Mouse (Mus musculus): Measurements from ENCODE around the gene Mrps31.

Mrps31 gene

DNA sequence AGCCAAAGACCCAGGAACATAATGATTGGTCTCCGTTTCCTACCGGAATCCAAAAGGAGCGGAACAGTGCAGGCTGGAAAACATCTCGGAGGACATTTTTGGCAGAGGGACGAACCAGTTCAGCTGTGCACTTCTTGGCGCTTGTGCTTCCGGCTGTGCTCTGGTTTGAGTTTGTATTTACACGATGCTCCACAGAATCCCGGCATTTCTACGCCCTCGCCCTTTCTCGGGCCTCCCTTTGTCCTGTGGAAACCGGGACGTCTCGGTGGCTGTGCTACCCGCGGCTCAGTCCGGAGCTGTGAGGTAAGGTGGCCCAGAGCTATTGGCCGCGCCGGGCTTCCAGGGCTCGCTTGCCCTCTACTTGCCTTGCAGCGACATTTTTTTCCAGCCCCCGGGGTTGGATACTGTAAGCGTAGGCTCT lies at the start of gene Mrps31:
Mrps31 (plus strand) TSS at position 80 of the 421 bp plus-strand sequence.
- peak; percentile 93 for DNase-seq

DNA sequence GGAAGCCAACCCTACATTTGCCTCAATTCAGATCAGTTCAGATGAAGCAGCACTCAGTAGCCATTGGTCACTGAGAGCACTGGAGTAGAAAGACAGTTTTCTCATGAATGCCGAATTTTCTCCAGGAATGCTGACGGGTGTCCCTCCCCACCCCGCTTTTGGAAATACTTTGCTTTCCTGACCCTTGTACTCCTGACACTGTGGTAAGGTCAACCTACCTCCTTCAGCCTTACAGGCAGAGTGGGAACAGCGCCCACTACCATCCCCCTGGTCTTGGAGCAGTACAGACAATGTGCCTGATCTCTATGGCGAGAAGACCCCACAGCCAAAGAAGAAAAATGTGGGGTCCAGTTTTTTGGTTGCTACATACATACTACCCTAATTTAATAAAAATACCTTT lies 34.9 kb upstream of the Mrps31 start:
- DNase-seq = no peak

DNA sequence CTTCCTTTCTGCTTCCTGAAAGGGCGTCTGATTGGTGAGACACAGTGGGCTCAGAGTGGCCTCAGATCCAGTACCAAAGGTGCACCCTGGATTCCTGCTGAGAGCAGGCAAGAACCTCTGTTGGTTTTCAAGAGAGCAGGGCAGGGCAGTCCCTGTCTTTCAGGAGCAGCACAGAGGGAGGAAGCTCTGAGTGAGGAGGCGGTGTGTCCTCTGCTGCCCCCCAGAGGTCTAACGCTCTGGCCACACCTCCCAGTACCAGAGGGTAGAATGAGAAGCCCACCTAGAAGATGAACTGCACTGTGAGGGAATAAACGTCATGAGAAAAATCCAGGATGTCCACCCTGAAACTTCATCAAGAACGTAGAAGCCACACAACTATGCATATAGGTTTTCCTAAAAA lies 34.3 kb upstream of the Mrps31 start:
- DNase-seq = peak; percentile 75

DNA sequence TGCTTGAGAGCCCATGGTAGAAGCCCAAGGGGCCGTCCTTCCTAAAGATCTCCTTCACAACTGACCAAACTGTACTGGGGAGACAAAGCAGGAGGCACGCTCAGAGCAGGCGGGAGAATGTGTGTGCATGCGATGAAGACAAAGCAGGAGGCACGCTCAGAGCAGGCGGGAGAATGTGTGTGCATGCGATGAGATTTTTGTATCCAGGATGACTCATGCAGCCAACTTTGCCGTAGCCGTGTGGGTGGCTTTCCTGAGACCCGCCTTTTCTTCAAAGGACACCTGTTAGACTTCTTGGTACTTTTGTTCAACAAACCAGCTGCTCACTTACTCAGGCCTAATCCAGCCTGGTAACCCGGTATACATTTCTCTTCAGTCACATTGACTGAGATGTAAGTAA lies 30.2 kb upstream of the Mrps31 start:
- no peak for DNase-seq

DNA sequence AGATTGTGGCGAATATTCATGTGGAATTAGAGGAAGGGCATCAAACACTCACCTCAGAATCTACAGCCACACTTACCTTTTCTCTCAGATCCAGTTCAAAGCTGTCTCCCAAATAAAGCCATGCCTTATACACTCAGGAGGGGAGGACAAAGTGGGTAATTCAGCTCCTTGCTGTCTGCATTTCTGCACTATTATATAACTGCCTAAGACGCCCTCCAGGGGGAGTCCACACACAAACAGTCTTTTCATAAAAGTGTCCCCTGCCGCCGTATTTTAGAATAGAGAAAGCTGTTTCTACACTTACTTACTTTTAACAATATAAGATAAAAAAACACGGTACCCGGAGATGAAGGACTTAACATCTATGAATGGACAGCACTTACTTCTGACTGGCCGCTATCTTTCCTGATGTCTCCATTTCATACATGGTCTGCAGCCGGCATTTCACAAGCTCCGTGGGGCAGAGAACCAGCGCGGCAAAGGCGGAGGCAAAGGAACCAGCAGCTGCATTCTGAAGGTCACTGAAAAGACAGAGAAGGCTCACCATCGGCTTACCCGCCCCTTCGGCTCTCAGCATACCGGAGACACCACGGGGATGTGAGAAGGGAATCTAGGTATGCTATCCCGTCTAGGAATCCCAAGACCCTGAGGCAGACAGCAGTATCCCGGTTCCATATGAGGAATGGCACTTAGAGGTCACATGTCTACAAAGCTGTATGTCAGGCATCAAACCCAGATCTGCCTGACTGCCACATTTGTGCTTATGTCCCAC lies 28.2 kb upstream of the Mrps31 start:
- no peak for DNase-seq

DNA sequence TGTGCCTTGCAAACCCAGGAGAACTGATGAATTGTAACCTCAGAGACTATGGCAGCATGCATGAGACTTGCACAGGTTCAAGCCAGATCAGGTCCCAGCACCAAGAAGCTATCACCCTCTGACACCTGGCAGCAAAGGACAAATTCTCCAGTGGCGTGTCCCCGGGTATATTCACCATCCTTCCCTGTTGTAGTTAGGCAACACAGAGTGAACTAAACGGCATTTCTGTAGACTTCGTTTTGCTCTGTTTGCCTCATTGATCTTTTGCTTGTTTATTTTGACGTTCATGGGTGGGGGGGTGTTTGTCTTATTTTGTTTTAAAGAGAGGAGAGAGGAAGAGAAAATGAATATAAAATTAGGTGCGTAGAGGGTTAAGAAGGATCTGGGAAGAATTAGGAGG lies 26.0 kb upstream of the Mrps31 start:
- DNase-seq = no peak

DNA sequence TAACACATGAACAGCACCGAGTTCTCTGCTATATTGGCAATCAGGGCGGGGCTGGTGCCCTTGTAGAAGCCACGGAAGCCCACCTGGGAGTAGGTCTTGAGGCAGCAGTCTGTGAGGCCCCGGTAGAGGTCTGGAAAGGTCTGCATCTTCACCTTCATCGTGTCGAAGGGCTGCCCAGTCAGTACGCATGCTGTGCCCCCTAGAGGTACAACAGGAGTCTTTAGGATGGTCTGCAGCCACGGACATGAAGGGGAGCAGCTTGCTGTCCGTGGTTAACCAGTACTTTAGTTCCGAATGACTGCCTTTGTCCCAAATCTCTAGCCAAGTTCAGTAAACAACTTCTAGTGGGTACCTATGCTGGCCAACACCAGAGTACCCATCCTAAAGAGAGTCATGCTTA lies 21.3 kb upstream of the Mrps31 start:
- no peak for DNase-seq

DNA sequence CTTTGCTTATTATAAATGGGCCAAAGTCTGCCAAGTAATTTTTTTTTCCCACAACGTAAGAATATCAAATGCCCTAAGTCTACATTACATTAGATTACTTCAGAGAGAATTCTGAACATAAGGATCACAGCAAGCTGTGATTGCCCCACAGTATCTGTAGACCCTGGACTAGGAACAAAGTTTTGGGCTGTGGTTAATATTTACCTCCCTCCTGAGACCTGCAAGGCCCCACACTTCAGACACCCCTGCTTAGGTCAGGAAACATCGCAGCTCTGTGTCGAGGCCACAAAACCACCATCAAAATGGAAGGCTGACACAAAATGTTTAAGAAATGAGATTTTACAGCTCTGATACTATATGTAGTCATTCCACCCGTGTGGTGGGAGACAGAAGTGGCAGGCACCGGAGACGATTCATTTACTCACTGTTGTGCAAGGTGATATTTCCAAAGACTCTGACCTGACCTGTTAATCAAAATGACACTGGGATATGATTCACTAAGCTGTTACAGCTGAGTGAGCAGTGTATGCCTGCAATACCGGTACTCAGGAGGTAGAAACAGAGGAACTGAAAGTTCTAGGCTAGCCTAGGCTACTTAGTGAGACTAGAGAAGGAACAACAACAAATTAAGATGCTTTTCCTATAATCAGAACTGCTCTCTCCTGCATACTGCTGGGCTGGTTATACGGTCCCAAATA lies 20.2 kb upstream of the Mrps31 start:
- DNase-seq = no peak

DNA sequence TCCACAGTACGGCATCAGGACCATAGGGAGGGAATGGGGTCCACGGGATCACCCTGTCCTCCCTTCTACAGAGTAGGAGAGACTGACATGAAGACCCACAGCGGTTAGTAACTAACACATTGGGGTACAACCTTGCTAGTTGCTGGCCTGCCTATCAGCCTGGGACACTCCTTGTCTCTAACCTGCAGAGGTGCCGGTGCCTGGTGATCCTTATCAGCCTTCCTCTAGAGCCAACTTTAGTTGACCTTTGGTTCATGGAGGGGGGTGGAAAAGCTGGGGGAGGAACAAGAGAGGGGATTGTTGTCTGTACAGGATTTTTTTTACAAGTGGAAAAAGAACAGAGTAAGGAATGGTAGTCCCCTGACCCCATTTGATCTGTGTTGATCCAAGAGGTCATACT lies 16.7 kb upstream of the Mrps31 start:
- no peak for DNase-seq

DNA sequence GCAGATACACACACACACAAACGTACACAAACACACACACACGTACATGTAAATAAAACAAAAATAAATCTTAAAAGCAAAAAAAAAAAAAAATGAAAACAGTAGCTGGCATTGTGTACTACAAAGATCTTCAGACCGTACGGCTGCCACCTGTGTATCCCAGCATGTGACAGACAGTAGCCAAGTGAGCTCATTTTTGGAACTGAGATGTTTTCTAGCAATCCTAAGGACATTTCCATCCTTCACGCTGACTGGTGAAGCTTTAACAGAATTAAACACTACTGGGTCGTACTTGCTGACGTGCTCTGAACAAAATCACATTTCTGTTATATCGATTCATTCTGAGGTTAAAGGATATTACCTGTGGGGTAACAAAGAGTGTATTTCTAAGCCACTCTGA lies 15.9 kb upstream of the Mrps31 start:
- DNase-seq = no peak

DNA sequence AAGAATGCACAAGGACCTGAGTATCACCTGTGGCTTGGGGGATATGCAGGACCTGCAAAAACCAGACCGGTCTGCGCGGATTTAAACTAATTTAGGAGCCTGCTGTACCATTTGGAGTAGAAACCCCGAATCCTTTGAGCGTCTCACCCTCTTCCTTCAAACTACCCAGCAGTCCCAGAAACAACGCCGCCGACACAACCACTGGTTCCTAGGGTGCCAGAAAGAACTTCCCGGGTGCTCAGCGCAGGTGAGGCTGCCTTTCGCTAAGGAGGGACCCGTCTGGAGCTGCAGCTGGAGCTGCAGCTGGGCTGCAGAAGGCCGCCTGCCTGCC lies 13.4 kb upstream of the Mrps31 start:
- DNase-seq = no peak

DNA sequence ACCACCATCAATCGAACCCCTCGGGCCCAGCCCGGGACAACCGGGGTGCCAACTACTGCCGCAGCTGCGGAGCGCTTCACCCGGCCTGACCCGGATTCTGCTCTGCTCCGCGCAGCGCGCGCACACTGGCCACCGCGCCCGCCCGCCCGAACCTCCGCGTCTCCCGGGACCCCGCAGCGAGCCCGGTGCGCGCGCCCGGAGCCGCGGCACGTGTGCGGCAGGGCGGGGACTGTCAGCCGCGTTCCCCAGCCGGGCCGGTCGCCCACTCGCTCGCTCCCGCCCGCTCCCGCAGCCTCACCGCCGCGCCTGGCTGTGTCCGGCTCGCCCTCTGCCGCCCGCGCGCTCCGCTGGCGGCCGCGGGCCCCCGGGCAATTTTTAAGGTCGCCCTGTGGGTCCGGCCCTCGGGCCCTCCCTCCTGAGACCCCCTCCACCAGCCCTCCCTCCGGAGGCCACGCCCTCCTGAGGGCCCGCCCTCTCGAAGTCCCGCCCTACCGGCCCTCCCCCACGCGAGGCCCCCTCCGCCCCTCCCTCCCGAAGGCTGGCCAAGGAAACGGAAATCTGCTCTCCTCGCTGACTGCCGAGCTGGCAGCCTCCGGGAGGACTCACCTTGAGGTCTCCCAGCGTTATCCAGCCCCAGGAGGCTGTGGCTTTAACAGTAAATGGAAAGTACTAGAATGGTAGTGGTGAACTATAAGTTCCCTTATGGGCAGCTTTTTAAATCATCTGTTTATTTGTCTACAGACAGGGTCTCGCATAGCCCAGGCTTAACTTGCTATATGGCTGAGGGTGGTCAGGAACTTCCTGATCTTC lies 12.8 kb upstream of the Mrps31 start, which contains the start of gene Slc25a15:
Slc25a15 (minus strand) TSS at position 456 of the 810 bp plus-strand sequence.
- peak; percentile 93 for DNase-seq

DNA sequence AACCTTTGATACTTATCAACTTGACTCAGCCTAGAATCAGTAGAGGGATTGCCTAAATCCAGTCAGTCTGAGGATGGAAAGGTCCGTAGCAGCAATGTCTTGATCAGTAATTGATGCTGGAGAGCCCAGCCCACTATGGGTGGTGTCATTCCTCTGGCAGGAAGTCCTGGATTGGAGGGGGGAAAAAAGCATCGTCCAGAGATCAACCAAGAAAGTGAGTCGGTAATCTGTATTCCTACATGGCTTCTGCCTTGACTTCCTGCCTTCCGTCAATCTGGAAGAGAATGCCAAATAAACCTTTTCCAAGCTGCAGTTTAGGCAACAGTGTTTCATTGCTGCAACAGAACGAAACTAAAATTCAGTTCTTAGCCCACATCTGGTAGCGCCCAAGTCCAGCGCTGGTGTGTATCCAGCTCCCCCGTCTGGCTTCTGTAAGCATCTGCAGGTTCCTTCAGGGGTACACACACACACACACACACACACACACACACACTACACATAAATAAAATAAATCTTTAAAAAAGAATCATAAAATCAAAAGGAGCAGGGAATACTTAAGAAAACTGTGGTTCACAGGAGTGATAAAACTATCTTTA lies 11.8 kb upstream of the Mrps31 start:
- peak; percentile 8 for DNase-seq

DNA sequence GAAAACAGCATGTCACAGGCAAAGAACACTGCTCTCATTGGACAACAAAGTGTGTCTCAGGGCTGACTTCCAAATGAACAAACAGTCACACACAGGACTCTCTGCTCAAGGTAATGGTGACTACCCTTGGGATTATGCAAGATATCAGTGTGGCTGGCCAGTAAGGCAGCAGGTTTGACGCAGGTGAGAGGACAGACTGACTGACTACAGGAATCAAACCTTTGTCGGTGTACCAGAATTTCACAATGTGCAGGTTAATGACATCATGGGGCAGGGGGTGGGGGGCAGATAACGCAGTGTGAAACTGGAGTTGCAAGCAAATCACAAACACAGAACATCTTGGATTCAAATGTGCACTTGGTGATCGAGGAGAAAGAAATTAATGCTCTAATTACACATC lies 10.6 kb upstream of the Mrps31 start:
- no peak for DNase-seq

DNA sequence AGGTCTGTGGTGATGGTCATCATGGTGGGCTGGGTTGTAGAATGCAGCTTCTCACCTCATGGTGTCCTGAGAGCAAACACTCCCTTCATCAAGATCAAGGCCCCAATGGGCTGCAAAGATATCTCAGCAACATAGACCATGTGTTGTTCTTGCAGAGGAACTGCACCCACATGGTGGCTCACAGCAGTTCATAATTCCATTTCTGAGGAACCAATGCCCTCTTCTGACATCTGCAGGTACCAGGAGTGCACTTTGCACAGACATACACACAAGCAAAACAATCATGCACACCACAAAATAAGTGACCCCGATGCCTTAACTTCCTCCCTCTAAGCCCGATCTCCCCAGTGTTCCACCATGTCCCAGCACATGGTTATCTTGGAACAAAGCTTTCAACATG lies 7.9 kb upstream of the Mrps31 start:
- DNase-seq = no peak

DNA sequence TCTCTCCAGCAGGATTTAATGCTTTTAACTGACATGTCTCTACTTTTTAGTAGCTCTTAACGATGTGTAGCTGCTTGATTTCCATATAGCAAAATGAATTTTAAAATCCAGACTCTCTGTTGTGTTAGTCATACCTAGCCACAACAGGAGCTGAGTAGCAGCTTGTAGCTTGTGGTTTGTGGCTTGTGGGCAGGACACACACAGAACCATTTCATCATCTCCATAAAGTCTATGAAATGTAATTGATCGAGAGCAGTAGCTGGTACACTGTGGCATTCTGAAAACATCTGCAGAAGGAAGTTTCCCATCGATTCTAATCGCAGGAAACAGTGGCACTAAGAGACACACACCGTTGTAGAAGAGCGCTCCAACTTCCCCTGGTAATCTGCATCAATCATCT lies 5.4 kb upstream of the Mrps31 start:
- no peak for DNase-seq

DNA sequence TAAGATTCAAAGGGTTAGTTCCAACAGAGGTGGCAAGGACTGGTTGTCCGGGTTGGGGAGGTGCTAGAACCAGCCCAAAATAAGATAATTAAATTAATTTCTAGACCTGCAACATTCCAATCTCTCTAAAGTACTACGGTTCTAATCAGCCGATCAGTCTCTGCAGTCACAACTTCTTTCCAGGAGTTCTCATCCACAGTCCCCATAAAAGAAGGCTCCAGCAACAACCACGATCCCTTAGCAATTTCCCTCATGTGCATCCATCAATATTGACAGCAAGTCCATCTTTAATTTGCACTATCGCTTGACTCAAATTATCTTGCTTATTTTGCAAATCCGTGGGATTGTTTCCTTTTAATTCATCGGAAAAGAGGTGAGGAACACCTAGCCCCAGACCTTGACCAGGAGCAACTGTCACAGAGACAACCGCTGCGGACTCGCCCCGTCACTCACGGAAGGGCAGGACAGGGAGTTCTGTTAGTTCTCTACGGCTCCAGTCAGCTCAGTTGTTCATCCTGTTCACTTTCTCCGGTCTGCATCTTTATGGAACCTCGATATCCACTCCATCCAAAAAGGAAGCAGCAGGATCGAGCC lies 376 bp upstream of the Mrps31 start:
- no peak for DNase-seq

DNA sequence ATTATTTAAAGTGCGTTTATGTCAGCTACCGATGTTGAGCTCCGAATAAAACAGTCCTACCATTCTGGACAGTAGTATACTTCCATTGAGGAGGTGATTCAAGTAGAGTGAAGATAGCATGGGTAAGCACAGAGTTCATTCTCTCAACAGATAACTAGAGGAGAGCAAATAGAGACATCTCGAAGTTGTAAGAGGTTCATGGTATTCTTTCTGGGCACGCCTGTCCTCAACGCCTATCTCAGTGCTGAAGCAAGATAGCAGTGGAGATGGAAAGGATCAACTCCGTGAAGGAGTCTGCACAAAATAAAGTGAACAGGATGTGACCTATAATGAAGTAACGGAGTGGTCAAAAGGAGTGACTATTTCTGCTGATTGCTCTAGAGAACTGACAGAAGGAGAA lies 810 bp downstream of the Mrps31 start:
- no peak for DNase-seq
